Mouse (Mus musculus): Measurements from ENCODE around the gene Olfr648. TPM values are rescaled to one million over a fixed set of nuclear protein-coding genes. Genes with fewer than 3 reads are reported as not detected.

Olfr648 gene
- not detected for total RNA-seq (2021)

- no peak for DNase-seq
- intact Hi-C loops (cut with DNase I), result no loop called here
These were observed at the start of gene Olfr648 for GRCm38 (mm10) chr7:104183292-104183691. Gene Olfr648 (minus strand): TSS chr7:104183392.

GRCm38 (mm10) chr7:104231203-104231602 is 48.0 kb upstream of the Olfr648 start:
- intact Hi-C loops (cut with DNase I), result loop anchor here (1.0 kb wide), 1 partner anchor 31 kb away; no protein-coding TSS in a partner anchor
- peak; percentile 9 to 61 for DNase-seq

- intact Hi-C loops (cut with DNase I), result no loop called here
- peak; percentile 86 to 90 for DNase-seq
These were observed 35.7 kb upstream of the Olfr648 start, which contains the start of gene Trim6 for GRCm38 (mm10) chr7:104218701-104219569. Gene Trim6 (plus strand): TSS chr7:104218793.

GRCm38 (mm10) chr7:104217881-104218280 is 34.7 kb upstream of the Olfr648 start:
- intact Hi-C loops (cut with DNase I), result no loop called here
- no peak for DNase-seq

GRCm38 (mm10) chr7:104216011-104216535 is 32.9 kb upstream of the Olfr648 start:
- DNase-seq, result no peak
- intact Hi-C loops (cut with DNase I), result no loop called here

- DNase-seq, result no peak
- intact Hi-C loops (cut with DNase I), result no loop called here
These were observed 23.0 kb upstream of the Olfr648 start for GRCm38 (mm10) chr7:104206197-104206596.

GRCm38 (mm10) chr7:104199822-104200221 is 16.6 kb upstream of the Olfr648 start:
- intact Hi-C loops (cut with DNase I), result loop anchor here (1.0 to 5.0 kb wide), 2 partner anchors 31 to 97 kb away; no protein-coding TSS in a partner anchor
- DNase-seq, result peak; percentile 67 to 81

- no peak for DNase-seq
- intact Hi-C loops (cut with DNase I), result no loop called here
These were observed 12.7 kb upstream of the Olfr648 start, which contains the start of gene Olfr649 for GRCm38 (mm10) chr7:104195885-104196284. Gene Olfr649 (minus strand): TSS chr7:104195985.

GRCm38 (mm10) chr7:104191275-104191674 is 8.1 kb upstream of the Olfr648 start:
- intact Hi-C loops (cut with DNase I), result no loop called here

GRCm38 (mm10) chr7:104179074-104179473 is 4.1 kb downstream of the Olfr648 start:
- no peak for DNase-seq
- intact Hi-C loops (cut with DNase I), result no loop called here

More at GRCm38 (mm10) chr7:104191275-104191674, 8.1 kb upstream of the Olfr648 start:
- no peak for DNase-seq

GRCm38 (mm10) chr7:104178422-104179054 is 4.7 kb downstream of the Olfr648 start:
- intact Hi-C loops (cut with DNase I), result no loop called here
- DNase-seq, result no peak

GRCm38 (mm10) chr7:104175085-104175484 is 8.1 kb downstream of the Olfr648 start:
- intact Hi-C loops (cut with DNase I), result no loop called here

GRCm38 (mm10) chr7:104169634-104170204 is 13.5 kb downstream of the Olfr648 start:
- intact Hi-C loops (cut with DNase I), result no loop called here

More at GRCm38 (mm10) chr7:104175085-104175484, 8.1 kb downstream of the Olfr648 start:
- no peak for DNase-seq

GRCm38 (mm10) chr7:104167105-104167504 is 16.1 kb downstream of the Olfr648 start:
- intact Hi-C loops (cut with DNase I), result no loop called here

More at GRCm38 (mm10) chr7:104169634-104170204, 13.5 kb downstream of the Olfr648 start:
- DNase-seq, result no peak

GRCm38 (mm10) chr7:104150456-104150855 is 32.7 kb downstream of the Olfr648 start, which contains the start of gene Ubqlnl:
Gene Ubqlnl (minus strand): TSS chr7:104150556.
- intact Hi-C loops (cut with DNase I), result no loop called here
- DNase-seq, result no peak

More at GRCm38 (mm10) chr7:104167105-104167504, 16.1 kb downstream of the Olfr648 start:
- no peak for DNase-seq

GRCm38 (mm10) chr7:104143179-104143578 is 40.0 kb downstream of the Olfr648 start, which contains the start of gene Ubqln3:
Gene Ubqln3 (minus strand): TSS chr7:104143279.
- intact Hi-C loops (cut with DNase I), result no loop called here
- DNase-seq, result no peak

- no peak for DNase-seq
- intact Hi-C loops (cut with DNase I), result no loop called here
These were observed 45.9 kb downstream of the Olfr648 start, which contains the start of gene Olfr643 for GRCm38 (mm10) chr7:104137305-104137704. Gene Olfr643 (minus strand): TSS chr7:104137405.

- DNase-seq, result no peak
- intact Hi-C loops (cut with DNase I), result no loop called here
These were observed 53.5 kb downstream of the Olfr648 start, which contains the start of gene Ubqln5 for GRCm38 (mm10) chr7:104129726-104130125. Gene Ubqln5 (minus strand): TSS chr7:104129826.

Measured in heart, postnatal 10 days (tissue).